In the genomic region with DNA sequence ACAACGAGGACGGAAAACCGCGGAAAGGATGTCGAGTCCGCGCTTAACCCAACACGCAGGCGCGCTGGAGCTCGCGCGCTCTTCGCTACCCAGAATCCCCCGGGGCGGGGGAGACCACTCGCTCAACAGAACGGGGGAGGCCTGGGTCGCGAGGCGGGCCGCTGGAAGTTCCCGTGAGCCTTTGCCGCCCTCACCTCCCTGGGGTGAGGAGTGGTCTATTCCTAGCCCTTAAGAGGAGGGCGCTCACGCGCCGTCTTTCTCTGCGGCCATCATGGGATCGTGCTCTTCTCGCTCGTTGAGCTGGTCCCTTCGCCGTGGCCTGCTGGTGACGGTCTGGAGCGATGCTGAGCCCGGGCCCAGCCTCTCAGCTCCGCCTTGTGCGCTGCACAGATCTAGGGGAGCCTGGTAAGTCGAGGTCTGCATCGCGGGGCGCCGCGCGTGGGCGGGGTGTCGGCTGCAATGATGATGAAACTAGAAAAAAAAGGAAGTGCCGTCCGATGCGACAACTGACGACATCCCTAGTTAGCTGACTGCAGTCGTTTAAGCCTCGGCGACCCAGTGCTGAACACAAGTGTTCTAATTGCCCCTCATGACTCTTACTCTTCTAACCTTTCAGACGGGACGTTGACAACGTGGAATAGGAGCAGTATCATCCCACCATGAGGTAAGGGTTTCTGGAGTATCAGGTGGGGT, we compare ENCODE assay signal across 8 mouse cellular contexts. TPM values are rescaled to one million over a fixed set of nuclear protein-coding genes. Genes with fewer than 3 reads are reported as not detected.
A peak's percentile ranks its signal among the peaks of the same experiment; 100 is the strongest.
DNase-seq lines count a peak whose midpoint lies in the region; ATAC-seq lines count a peak whose summit lies in the region.

No protein-coding gene starts in this region.

- H3K27ac ChIP-seq in heart, embryonic 13.5 days (replicated peaks): peak overlapping the region; percentile 92
- H3K27ac ChIP-seq in liver, embryonic 12.5 days: peak overlapping the region; percentile 96
- peak overlapping the region; percentile 94 for H3K27ac ChIP-seq in stomach, embryonic 15.5 days

- no peaks in the 10 kb centered on the region for H3K27me3 ChIP-seq in heart, embryonic 13.5 days (replicated peaks)
- no peaks in the 10 kb centered on the region for H3K27me3 ChIP-seq in liver, embryonic 12.5 days (replicated peaks)
- H3K27me3 ChIP-seq in stomach, embryonic 15.5 days (replicated peaks): no peaks in the 10 kb centered on the region

- under 1% methylated on average over 58 of the region's 58 CpGs for WGBS in heart, embryonic 13.5 days
- under 1% methylated on average over 58 of the region's 58 CpGs for WGBS in liver, embryonic 12.5 days (ENCODE audit: insufficient replicate concordance)
- under 1% methylated on average over 58 of the region's 58 CpGs for WGBS in stomach, embryonic 15.5 days

- H3K36me3 ChIP-seq in heart, embryonic 13.5 days: peaks cover 44% of the 10 kb centered on the region
- H3K36me3 ChIP-seq in liver, embryonic 12.5 days: peaks cover 46% of the 10 kb centered on the region
- peaks cover 21% of the 10 kb centered on the region for H3K36me3 ChIP-seq in stomach, embryonic 15.5 days

- peaks cover 53% of the 10 kb centered on the region for H3K4me1 ChIP-seq in heart, embryonic 13.5 days
- peaks cover 40% of the 10 kb centered on the region for H3K4me1 ChIP-seq in liver, embryonic 12.5 days
- peaks cover 14% of the 10 kb centered on the region; the same call in 1 of the 2 replicates for H3K4me1 ChIP-seq in stomach, embryonic 15.5 days

- no peaks in the 10 kb centered on the region for H3K9me3 ChIP-seq in heart, embryonic 13.5 days
- no peaks in the 10 kb centered on the region for H3K9me3 ChIP-seq in liver, embryonic 12.5 days (replicated peaks)
- no peaks in the 10 kb centered on the region for H3K9me3 ChIP-seq in stomach, embryonic 15.5 days

- H3K9ac ChIP-seq in heart, embryonic 13.5 days: peak overlapping the region; percentile 97
- peak overlapping the region; percentile 94 for H3K9ac ChIP-seq in liver, embryonic 12.5 days
- peak overlapping the region; percentile 97 for H3K9ac ChIP-seq in stomach, embryonic 15.5 days

- peak overlapping the region; percentile 78 for H3K4me3 ChIP-seq in heart, embryonic 13.5 days
- H3K4me3 ChIP-seq in liver, embryonic 12.5 days: peak overlapping the region; percentile 78
- H3K4me3 ChIP-seq in stomach, embryonic 15.5 days (replicated peaks): peak overlapping the region; percentile 83

- peak; percentile 87 for ATAC-seq in erythroid progenitor cell, adult 5-6 weeks (replicated peaks; ENCODE audit: low FRiP score, poor library complexity, severe bottlenecking)
- ATAC-seq in heart, embryonic 13.5 days (ENCODE audit: extremely low read depth, insufficient number of reproducible peaks, low FRiP score, low TSS enrichment): peak; percentile 92
- peak; percentile 84 for ATAC-seq in liver, embryonic 12.5 days
- peak; percentile 93 for ATAC-seq in stomach, embryonic 15.5 days (ENCODE audit: insufficient read depth, low FRiP score, low read depth)

- peak overlapping the region; percentile 77 for H3K4me2 ChIP-seq in heart, embryonic 13.5 days
- peak overlapping the region; percentile 65 for H3K4me2 ChIP-seq in liver, embryonic 12.5 days
- peak overlapping the region; percentile 55 for H3K4me2 ChIP-seq in stomach, embryonic 15.5 days

- DNase-seq in CD4-positive helper T cell, adult 2 months (ENCODE audit: low read depth, low spot score): peak; percentile 99
- DNase-seq in brain, embryonic 18.5 days (ENCODE audit: low read depth, low spot score): peak; percentile 96
- peak; percentile 97 for DNase-seq in kidney, postnatal 10 days
- DNase-seq in natural killer cell, adult 2 months (ENCODE audit: low spot score in 2 of 2): peak; percentile 96 to 97

RNA-seq across cellular contexts. Expression of a gene that starts 28.5 kb away (rescaled TPM):
- total RNA-seq in erythroid progenitor cell, adult 5-6 weeks (2015; ENCODE audit: low replicate concordance): 7.6 and 18.9 TPM in 2 replicates
- total RNA-seq in erythroid progenitor cell, adult 5-6 weeks (2017; ENCODE audit: low replicate concordance): 7.0 and 7.8 TPM in 2 replicates
- polyA plus RNA-seq in heart, embryonic 13.5 days (2015; fragmentation: Nextera tagmentation; extraction: Ambion mirVana): 3.4 and 4.7 TPM in 2 replicates
- polyA plus RNA-seq in liver, embryonic 12.5 days (2016; fragmentation: Nextera tagmentation; extraction: Ambion mirVana): 8.0 and 9.0 TPM in 2 replicates
- polyA plus RNA-seq in stomach, embryonic 15.5 days (2015; fragmentation: Nextera tagmentation; extraction: Ambion mirVana): 13.4 and 14.6 TPM in 2 replicates

RNA-seq across cellular contexts. Expression of a gene that starts 45.6 kb away (rescaled TPM):
- 2.9 TPM in 1 of 2 replicates, not detected in the other for total RNA-seq in erythroid progenitor cell, adult 5-6 weeks (2015; ENCODE audit: low replicate concordance)
- total RNA-seq in erythroid progenitor cell, adult 5-6 weeks (2017; ENCODE audit: low replicate concordance): 0.53 TPM in 1 of 2 replicates, not detected in the other
- polyA plus RNA-seq in heart, embryonic 13.5 days (2015; fragmentation: Nextera tagmentation; extraction: Ambion mirVana): 14.3 and 17.0 TPM in 2 replicates
- 3.4 and 3.7 TPM in 2 replicates for polyA plus RNA-seq in liver, embryonic 12.5 days (2016; fragmentation: Nextera tagmentation; extraction: Ambion mirVana)
- polyA plus RNA-seq in stomach, embryonic 15.5 days (2015; fragmentation: Nextera tagmentation; extraction: Ambion mirVana): 10.0 and 10.5 TPM in 2 replicates

RNA-seq across cellular contexts. Expression of a gene that starts 45.7 kb away (rescaled TPM):
- total RNA-seq in erythroid progenitor cell, adult 5-6 weeks (2015; ENCODE audit: low replicate concordance): 1.8 and 3.8 TPM in 2 replicates
- total RNA-seq in erythroid progenitor cell, adult 5-6 weeks (2017; ENCODE audit: low replicate concordance): 3.0 and 4.5 TPM in 2 replicates
- polyA plus RNA-seq in heart, embryonic 13.5 days (2015; fragmentation: Nextera tagmentation; extraction: Ambion mirVana): 42.8 and 53.9 TPM in 2 replicates
- polyA plus RNA-seq in liver, embryonic 12.5 days (2016; fragmentation: Nextera tagmentation; extraction: Ambion mirVana): 15.0 and 17.0 TPM in 2 replicates
- polyA plus RNA-seq in stomach, embryonic 15.5 days (2015; fragmentation: Nextera tagmentation; extraction: Ambion mirVana): 47.0 and 50.6 TPM in 2 replicates

RNA-seq across cellular contexts. Expression of a gene that starts 51.8 kb away (rescaled TPM):
- total RNA-seq in erythroid progenitor cell, adult 5-6 weeks (2015; ENCODE audit: low replicate concordance): 699 and 746 TPM in 2 replicates
- 465 and 536 TPM in 2 replicates for total RNA-seq in erythroid progenitor cell, adult 5-6 weeks (2017; ENCODE audit: low replicate concordance)
- polyA plus RNA-seq in heart, embryonic 13.5 days (2015; fragmentation: Nextera tagmentation; extraction: Ambion mirVana): 2,701 and 2,883 TPM in 2 replicates
- polyA plus RNA-seq in liver, embryonic 12.5 days (2016; fragmentation: Nextera tagmentation; extraction: Ambion mirVana): 1,472 and 1,525 TPM in 2 replicates
- polyA plus RNA-seq in stomach, embryonic 15.5 days (2015; fragmentation: Nextera tagmentation; extraction: Ambion mirVana): 2,363 and 2,756 TPM in 2 replicates

Comparison
In these comparisons a context has a peak if more than half of its experiments do, and no peak if none do; other contexts are left out.
1. Peak in every context shown above with its lines: DNase-seq, ATAC-seq, H3K4me3 ChIP-seq and H3K27ac ChIP-seq.